Mouse (Mus musculus) sigmoid colon, adult 10 weeks (tissue): ENCODE data around the gene Lmnb2. TPM values are rescaled to one million over a fixed set of nuclear protein-coding genes. Genes with fewer than 3 reads are reported as not detected.

Source experiments
- polyA plus RNA-seq: library from polyadenylated mRNA; stranded (reverse); fragments of 350-450 nt; fragmentation: Illumina TruSeq; extraction: RNeasy Lipid Tissue Mini Kit (QIAGEN cat#74804); gene quantifications from one replicate; pipeline ENCODE4 v1.2.3, GENCODE M21; 2014; ENCODE audit warnings: low read depth, low replicate concordance

Lmnb2 gene
- polyA plus RNA-seq: 1.2 TPM

DNA sequence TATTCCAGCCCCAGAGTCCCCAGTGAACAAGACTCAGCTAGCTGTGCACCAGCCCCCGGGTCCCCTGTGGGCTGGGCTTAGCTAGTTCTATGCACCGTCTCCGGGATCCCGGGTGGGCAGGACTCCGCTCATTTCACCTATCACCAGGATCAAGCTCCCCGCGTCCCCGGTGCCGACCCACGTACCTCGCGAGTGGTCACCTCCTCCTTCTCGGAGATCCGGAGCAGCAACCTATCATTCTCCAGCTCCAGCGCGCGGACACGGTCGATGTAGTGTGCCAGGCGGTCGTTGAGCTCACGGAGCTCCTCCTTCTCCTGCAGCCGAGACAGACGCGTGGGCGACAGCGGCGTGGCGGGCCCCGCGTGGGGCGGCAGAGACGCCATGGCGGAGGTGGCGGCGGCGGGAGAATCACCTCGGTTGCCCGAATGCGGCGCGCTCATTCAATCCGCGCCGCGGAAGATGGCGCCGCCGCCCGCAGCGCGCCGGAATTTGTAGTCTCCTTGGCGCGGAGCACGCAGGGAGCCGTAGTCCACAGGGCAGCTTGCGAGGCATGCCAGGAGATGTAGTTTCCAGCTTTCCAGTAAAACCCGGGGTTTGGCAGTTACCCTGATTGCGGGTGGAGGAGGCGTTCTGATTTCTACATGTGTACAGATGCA lies at the start of gene Lmnb2:
Lmnb2 (minus strand) TSS at position 467 of the 656 bp plus-strand sequence.

GRCm38 (mm10) chr10:80929299-80930226 lies 11.5 kb upstream of the Lmnb2 start, which contains the start of gene Gadd45b:
Gene Gadd45b (plus strand): TSS chr10:80930073.

GRCm38 (mm10) chr10:80900318-80901247 lies 17.5 kb downstream of the Lmnb2 start, which contains the start of gene Timm13:
Gene Timm13 (minus strand): TSS chr10:80900969.

DNA sequence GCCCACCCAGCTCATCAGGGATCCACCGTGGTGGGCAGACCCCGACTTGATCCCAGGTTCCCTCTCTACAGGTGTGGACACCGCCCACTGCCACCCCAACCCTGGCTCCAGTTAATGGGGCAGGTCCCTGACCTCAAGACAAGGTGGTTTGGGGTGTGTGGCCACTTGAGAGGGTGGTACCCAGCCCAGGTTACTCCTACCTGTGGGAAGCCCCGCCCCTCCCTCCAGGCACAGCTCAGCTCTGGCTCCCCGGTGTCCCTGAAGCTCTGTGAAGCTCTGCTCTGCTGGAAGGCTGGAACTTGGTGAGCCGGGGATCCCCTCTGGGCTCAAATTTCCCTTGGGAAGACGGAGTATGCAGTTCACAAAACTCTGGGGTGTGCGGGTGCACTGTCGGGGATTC lies 46.5 kb downstream of the Lmnb2 start, which contains the start of gene Tmprss9:
Tmprss9 (plus strand) TSS at position 268 of the 400 bp plus-strand sequence.

DNA sequence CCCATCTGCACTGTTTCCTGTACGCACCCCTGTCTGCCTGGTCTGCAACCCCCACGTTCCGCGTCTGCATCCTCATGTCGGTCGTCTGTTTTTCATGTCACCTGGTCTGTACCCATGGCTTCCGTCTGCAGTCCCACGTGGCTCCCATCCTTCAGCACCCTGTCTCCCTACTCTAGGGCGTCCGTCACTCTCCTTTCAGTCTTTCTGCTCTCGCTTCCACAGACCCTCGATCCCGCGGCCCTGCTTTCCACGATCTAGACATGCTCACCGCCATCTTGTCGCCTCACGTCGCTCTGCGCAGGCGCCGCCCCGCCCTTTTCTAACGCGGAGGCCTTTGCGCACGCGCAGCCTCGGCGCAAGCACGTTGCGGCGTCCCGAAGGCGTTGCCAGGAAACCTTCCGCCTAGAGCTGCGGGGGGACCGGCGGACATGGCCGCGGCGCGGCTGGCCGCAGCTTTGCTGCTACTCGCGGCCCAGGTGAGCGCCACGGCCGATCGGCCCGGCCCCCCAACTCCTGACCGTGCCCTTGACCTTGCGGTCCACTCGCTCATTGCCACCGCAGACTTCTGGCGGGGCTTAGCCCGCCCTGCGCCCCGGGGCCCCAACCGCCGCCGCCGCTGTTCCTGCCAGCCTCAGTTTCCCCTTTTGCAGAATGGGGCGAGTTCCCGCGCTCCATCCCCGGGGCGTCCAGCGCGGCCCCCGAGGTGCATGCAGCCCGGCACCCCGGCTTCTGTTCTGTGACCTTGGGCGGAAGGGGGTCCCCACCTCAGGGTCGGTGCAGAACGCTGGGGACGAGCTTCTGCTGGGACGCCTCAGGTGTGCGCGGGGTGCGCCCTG lies 62.9 kb downstream of the Lmnb2 start, which contains the start of the genes Lsm7 and Sppl2b:
Lsm7 (minus strand) TSS at position 297 of the 836 bp plus-strand sequence.
Sppl2b (plus strand) TSS at position 363 of the 836 bp plus-strand sequence.

Other genes starting within 250 kb of the Lmnb2 start
- 3.6 TPM for gene Mknk2, start 240.1 kb downstream of the Lmnb2 start, polyA plus RNA-seq
- gene Mob3a, start 216.3 kb downstream of the Lmnb2 start, polyA plus RNA-seq: 4.6 TPM
- 3.5 TPM for gene Izumo4, start 216.1 kb downstream of the Lmnb2 start, polyA plus RNA-seq
- 14.0 TPM for gene Ap3d1, start 176.0 kb downstream of the Lmnb2 start, polyA plus RNA-seq
- 3.0 TPM for gene Dot1l, start 163.0 kb downstream of the Lmnb2 start, polyA plus RNA-seq
- gene Sf3a2, start 120.0 kb downstream of the Lmnb2 start, polyA plus RNA-seq: 2.4 TPM
- gene Plekhj1, start 119.6 kb downstream of the Lmnb2 start, polyA plus RNA-seq: 3.9 TPM
- gene Amh, start 113.0 kb downstream of the Lmnb2 start, polyA plus RNA-seq: not detected
- not detected for gene Jsrp1, start 104.7 kb downstream of the Lmnb2 start, polyA plus RNA-seq
- gene Oaz1, start 91.6 kb downstream of the Lmnb2 start, polyA plus RNA-seq: 116 TPM
- not detected for gene Lingo3, start 74.2 kb downstream of the Lmnb2 start, polyA plus RNA-seq
- 2.8 TPM for gene Lsm7, start 63.0 kb downstream of the Lmnb2 start, polyA plus RNA-seq
- not detected for gene Sppl2b, start 63.0 kb downstream of the Lmnb2 start, polyA plus RNA-seq
- not detected for gene Tmprss9, start 46.4 kb downstream of the Lmnb2 start, polyA plus RNA-seq
- gene Timm13, start 17.3 kb downstream of the Lmnb2 start, polyA plus RNA-seq: not detected
- 12.3 TPM for gene Gadd45b, start 11.8 kb upstream of the Lmnb2 start, polyA plus RNA-seq
- gene Gng7, start 96.7 kb upstream of the Lmnb2 start, polyA plus RNA-seq: 0.76 TPM
- gene Diras1, start 107.4 kb upstream of the Lmnb2 start, polyA plus RNA-seq: not detected
- 0.41 TPM for gene Slc39a3, start 119.2 kb upstream of the Lmnb2 start, polyA plus RNA-seq
- 1.3 TPM for gene Sgta, start 141.9 kb upstream of the Lmnb2 start, polyA plus RNA-seq
- not detected for gene Thop1, start 151.8 kb upstream of the Lmnb2 start, polyA plus RNA-seq
- gene Creb3l3, start 180.6 kb upstream of the Lmnb2 start, polyA plus RNA-seq: 0.79 TPM
- gene Map2k2, start 187.7 kb upstream of the Lmnb2 start, polyA plus RNA-seq: 3.0 TPM
- 48.6 TPM for gene Zbtb7a, start 217.0 kb upstream of the Lmnb2 start, polyA plus RNA-seq
- not detected for gene Pias4, start 249.7 kb upstream of the Lmnb2 start, polyA plus RNA-seq